Mouse (Mus musculus): ENCODE results near the gene Ntan1.

Gene Ntan1

DNA sequence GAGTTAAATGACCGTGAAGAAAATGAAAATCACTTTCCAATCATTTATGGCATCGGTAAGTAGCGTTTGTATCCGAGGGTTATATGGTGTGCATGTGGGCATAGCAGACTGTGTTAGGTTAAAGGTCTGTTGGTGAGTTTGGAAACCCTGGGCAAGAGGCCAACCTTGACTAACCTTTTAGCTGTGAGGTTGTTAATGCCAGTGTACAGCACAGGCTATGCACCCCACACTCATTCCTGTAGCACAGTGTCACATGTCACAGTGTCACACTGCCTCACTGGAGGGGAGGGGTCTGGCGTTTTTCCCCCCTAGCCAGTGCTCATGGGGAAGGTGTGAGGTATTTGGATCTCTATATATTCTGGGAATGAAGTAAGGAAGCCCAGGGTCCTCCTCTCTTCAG lies 13.0 kb downstream of the Ntan1 start:
- no peak for DNase-seq (ENCODE audit: low spot score)

DNA sequence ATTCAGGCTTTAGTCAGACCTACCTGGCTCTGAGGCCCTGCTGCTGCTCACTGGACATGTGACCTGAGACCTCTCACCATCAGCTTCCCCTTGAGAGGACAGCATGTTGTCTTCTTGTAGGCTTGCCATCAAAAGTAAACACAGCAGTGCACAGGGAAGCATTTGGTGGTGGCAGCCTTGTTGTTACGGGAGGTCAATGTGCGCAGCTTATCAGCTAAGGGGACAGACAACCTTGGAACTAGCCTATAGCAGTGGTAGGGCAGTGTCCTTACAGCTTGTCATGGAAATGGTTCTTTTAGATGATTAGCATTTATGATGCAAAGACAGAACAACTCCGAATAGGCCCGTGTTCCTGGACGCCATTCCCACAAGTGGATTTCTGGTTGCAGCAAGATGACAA lies 15.7 kb downstream of the Ntan1 start:
- no peak for DNase-seq (ENCODE audit: low spot score)

DNA sequence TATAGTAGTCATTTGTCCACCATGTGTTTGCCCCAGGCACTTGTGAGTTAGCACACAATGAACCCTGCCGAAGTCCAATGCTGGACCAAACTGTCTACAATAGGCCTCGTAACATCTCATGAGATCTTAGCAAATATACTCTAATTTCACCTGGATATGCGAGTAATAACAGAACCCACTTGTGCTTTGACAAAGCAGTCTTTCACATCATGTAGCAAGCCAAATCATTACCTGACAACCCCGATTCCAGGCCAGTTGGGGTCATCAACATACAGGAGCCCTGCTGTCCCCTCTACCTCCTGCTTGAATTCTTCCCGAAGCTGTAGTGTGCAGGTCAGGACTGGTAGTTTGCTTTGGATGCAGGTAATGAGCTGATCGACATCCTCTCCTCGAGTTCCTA lies 21.4 kb downstream of the Ntan1 start:
- DNase-seq (ENCODE audit: low spot score): no peak

GRCm38 (mm10) chr16:13840956-13841355 lies 22.3 kb downstream of the Ntan1 start:
- DNase-seq (ENCODE audit: low spot score): no peak

GRCm38 (mm10) chr16:13845031-13845430 lies 26.4 kb downstream of the Ntan1 start:
- no peak for DNase-seq (ENCODE audit: low spot score)

- DNase-seq (ENCODE audit: low spot score): no peak
These were observed 28.0 kb downstream of the Ntan1 start for GRCm38 (mm10) chr16:13846675-13847074.

- DNase-seq (ENCODE audit: low spot score): no peak
These were observed 29.7 kb downstream of the Ntan1 start for GRCm38 (mm10) chr16:13848310-13848709.

DNA sequence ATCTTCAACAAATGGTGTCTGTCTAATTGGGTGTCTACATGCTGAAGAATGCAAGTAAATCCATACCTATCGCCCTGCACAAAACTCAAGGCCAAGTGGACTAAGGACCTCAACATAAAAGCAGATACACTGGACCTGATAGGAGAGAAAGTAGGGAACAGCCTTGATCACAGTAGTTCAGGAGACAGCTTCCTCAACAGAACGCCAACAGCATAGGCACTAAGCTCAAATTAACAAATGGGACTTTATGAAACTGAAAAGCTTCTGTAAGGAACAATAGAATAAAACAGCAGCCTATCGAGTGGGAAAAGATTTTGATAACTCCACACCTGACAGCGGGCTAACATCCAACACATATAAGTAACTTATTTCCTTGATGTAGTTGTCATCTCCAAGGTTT lies 32.8 kb downstream of the Ntan1 start:
- DNase-seq (ENCODE audit: low spot score): no peak

DNA sequence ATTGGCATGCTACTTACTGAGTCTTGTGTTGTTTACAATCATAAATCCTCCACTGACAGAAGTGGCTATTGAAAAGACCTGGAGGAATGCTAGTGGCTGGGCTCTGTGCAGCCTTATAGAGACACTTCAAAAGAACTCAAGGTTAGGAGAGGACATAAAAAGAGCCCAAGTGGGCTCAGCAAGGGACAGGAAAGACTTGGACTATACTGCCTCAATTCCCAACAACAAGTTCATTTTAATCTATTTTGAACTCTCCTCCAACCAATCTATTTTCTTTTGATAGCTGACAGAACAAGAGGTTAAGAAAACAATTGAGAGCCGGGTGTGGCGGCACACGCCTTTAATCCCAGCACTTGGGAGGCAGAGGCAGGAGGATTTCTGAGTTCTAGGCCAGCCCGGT lies 35.2 kb downstream of the Ntan1 start:
- no peak for DNase-seq (ENCODE audit: low spot score)

- no peak for DNase-seq (ENCODE audit: low spot score)
These were observed 47.4 kb downstream of the Ntan1 start for GRCm38 (mm10) chr16:13866076-13866475.

DNA sequence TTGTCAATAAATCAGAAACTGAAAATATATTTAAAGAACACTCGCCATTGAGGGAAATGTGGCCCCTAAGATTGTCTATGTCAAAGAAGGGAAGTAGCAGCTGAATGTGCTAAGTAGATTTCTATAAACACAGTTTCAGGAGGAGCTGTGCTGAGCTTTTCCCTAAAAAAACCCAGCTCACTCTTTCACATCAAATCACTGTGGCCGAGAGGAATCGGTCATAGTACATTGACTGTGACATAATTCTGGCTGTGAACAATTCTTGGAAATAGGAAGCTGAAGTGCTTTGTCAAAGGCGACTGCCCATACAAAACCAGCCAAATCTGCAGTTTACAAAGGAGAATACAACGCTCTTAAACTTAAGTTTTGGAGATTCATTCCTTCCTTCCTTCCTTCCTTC lies 48.0 kb downstream of the Ntan1 start:
- no peak for DNase-seq (ENCODE audit: low spot score)

- peak; percentile 55 for DNase-seq (ENCODE audit: low spot score)
These were observed 48.8 kb downstream of the Ntan1 start for GRCm38 (mm10) chr16:13867406-13867805.

- DNase-seq (ENCODE audit: low spot score): peak; percentile 47
These were observed 49.4 kb downstream of the Ntan1 start for GRCm38 (mm10) chr16:13867910-13868514.

DNA sequence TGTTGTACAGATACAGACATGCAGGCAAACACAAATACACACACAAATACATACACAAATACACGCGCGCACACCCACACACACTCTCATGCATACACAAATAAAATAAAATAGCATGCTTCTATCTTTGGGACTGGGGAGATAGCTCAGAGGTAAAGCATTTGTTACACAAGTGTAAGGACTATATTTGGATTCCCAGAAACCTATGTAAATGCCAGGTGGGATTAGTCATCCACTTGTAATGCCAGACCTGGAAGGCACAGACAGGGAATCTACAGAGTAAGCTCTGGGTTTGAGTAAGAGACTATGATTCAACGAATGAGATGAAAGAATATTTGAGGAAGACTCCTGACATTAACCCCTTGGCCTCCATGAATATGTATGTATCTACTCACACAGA lies 56.8 kb downstream of the Ntan1 start:
- DNase-seq (ENCODE audit: low spot score): no peak

- no peak for DNase-seq (ENCODE audit: low spot score)
These were observed 64.6 kb downstream of the Ntan1 start for GRCm38 (mm10) chr16:13883094-13883774.
